Mouse (Mus musculus) midbrain, embryonic 14.5 days (tissue): ENCODE data around the gene Zfand6. TPM values are rescaled to one million over a fixed set of nuclear protein-coding genes. Genes with fewer than 3 reads are reported as not detected.

Experiments used
- ATAC-seq: fragments of 200-750 bp; cut with Nextera tagmentation; 2 replicates; pipeline ENCODE4 v1.8.0; 2017; ENCODE audit warnings: moderate number of reproducible peaks, moderate library complexity; ENCODE audit not compliant: low FRiP score, low TSS enrichment
- DNase-seq: peaks from one replicate; pipeline ENCODE4 v3.0.0-alpha.2; 2015
- H3K27ac ChIP-seq: fragments of 300-500 bp; sonication (generic); replicated peaks from 2 replicates; pipeline ENCODE4 v1.5.1; 2014; ENCODE audit warnings: mild to moderate bottlenecking, low read depth, low read length, moderate library complexity
- H3K27me3 ChIP-seq: fragments of 300-500 bp; sonication (generic); 2 replicates; pipeline ENCODE4 v1.6.1; 2014; ENCODE audit warnings: low read length, control low read depth, mixed read lengths; ENCODE audit not compliant: control insufficient read depth, insufficient read depth
- H3K36me3 ChIP-seq: fragments of 300-500 bp; sonication (generic); 2 replicates; pipeline ENCODE4 v1.6.1; 2014; ENCODE audit warnings: low read length, control low read depth; ENCODE audit not compliant: control insufficient read depth, insufficient read depth
- H3K4me1 ChIP-seq: fragments of 300-500 bp; sonication (generic); 2 replicates; pipeline ENCODE4 v1.6.1; 2014; ENCODE audit warnings: mild to moderate bottlenecking, antibody characterized with exemption, low read length, control low read depth; ENCODE audit not compliant: control insufficient read depth, insufficient read depth
- H3K4me2 ChIP-seq: fragments of 300-500 bp; sonication (generic); 2 replicates; pipeline ENCODE4 v1.6.1; 2014; ENCODE audit warnings: mild to moderate bottlenecking, low read length, moderate library complexity
- H3K4me3 ChIP-seq: fragments of 300-500 bp; sonication (generic); replicated peaks from 2 replicates; pipeline ENCODE4 v1.5.1; 2014; ENCODE audit warnings: low read depth, low read length
- H3K9ac ChIP-seq: fragments of 300-500 bp; sonication (generic); replicated peaks from 2 replicates; pipeline ENCODE4 v1.6.1; 2014; ENCODE audit warnings: mild to moderate bottlenecking, low read length, moderate library complexity
- H3K9me3 ChIP-seq: fragments of 300-500 bp; sonication (generic); 2 replicates; pipeline ENCODE4 v1.6.1; 2016; ENCODE audit warnings: low read length, control low read depth, mixed read lengths; ENCODE audit not compliant: control insufficient read depth
- WGBS: fragments of 180-500 bp; shearing (Covaris S2); extraction: QIAGEN DNeasy Blood & Tissue Kit; methylation state at CpG from one replicate; pipeline ENCODE4 v1.1.7; 2014; 5-methylcytosine and 5-hydroxymethylcytosine counted together
- polyA plus RNA-seq: library from polyadenylated mRNA; unstranded; fragments of >200 nt; fragmentation: Nextera tagmentation; extraction: Ambion mirVana; gene quantifications from 2 replicates; pipeline ENCODE4 v1.2.1, GENCODE M21; 2014

The Zfand6 gene
- polyA plus RNA-seq, 1 experiment from 2014 or later, result 206 TPM

DNA sequence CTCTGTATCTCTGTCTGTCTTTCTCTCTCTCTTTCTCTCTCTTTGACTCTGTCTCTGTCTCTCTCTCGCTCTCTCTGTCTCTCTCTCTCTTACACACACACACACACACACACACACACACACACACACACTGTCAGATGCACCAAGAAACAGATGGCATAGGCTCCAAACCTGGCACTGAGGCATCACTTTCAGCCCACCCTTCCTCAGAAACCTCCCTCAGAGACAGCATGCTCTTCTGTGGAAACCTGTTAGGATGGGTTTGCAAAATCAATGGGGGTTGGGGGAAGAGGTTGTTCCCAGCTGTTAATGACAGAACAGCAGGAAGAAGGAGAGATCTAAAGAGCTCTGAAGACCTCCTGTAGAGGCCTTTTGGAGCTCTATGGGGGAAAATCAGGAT, 110.9 kb downstream of the Zfand6 start:
- ATAC-seq, result no peak
- H3K4me2 ChIP-seq, result no peak overlapping the region
- no peaks in the 10 kb centered on the region for H3K36me3 ChIP-seq
- no peaks in the 10 kb centered on the region for H3K27me3 ChIP-seq
- 75% methylated on average over 1 of the region's 1 CpGs for WGBS
- no peak overlapping the region for H3K4me3 ChIP-seq
- H3K4me1 ChIP-seq, result no peaks in the 10 kb centered on the region
- no peaks in the 10 kb centered on the region for H3K9me3 ChIP-seq
- DNase-seq, result no peak
- H3K9ac ChIP-seq, result no peak overlapping the region
- H3K27ac ChIP-seq, result no peak overlapping the region

DNA sequence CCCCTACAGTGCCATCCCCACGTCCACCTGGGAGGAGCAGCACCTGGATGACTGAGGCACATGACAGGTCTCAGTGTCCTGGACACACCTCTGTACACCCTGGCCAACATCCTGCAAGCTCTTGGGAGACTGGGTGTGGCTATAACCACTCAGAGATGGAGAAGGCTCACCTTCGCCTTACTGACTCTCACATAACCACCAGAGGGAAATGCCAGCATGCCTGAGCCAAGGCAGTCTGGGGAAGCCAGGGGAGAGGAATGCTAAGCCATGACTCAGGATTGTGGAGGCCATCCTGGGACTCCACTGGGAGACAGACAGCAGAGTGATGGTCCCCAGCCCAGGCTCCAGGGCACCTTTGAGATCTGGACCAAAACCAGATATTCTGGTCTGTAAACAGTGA, 112.7 kb downstream of the Zfand6 start:
- H3K9me3 ChIP-seq, result no peaks in the 10 kb centered on the region
- no peaks in the 10 kb centered on the region for H3K27me3 ChIP-seq
- H3K4me1 ChIP-seq, result no peaks in the 10 kb centered on the region
- ATAC-seq (peak; percentile 34; the same call in 1 of the 2 replicates), DNase-seq (no peak)
- no peaks in the 10 kb centered on the region for H3K36me3 ChIP-seq
- H3K9ac ChIP-seq, result no peak overlapping the region
- no peak overlapping the region for H3K4me2 ChIP-seq
- WGBS, result 82% methylated on average over 2 of the region's 2 CpGs
- H3K4me3 ChIP-seq, result no peak overlapping the region
- H3K27ac ChIP-seq, result no peak overlapping the region

DNA sequence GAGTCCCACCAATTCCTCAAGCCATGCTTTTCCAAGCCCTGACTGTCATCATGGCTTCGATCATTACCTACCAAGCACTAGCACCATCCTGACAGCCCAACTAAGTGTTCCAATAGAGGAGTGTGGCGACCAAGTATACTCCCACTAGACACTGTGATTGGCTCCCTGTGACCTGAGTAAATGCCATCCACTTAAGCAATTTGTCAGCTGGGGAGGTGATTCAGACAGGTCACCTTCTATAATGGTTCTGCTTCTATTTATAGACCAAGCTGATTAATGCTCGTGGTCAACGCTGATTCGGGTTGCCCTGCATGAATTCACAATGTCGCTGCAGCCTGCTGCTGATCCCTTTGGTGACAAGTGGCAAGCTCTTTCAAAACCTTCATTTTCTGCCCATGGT, 123.6 kb downstream of the Zfand6 start:
- 77% methylated on average over 6 of the region's 6 CpGs for WGBS
- Histone ChIP-seq H3K4me2 (no peak overlapping the region), H3K9ac (no peak overlapping the region), H3K27ac (no peak overlapping the region), H3K36me3 (no peaks in the 10 kb centered on the region), H3K4me3 (no peak overlapping the region), H3K9me3 (no peaks in the 10 kb centered on the region), H3K4me1 (no peaks in the 10 kb centered on the region), H3K27me3 (no peaks in the 10 kb centered on the region)
- ATAC-seq (no peak), DNase-seq (no peak)

DNA sequence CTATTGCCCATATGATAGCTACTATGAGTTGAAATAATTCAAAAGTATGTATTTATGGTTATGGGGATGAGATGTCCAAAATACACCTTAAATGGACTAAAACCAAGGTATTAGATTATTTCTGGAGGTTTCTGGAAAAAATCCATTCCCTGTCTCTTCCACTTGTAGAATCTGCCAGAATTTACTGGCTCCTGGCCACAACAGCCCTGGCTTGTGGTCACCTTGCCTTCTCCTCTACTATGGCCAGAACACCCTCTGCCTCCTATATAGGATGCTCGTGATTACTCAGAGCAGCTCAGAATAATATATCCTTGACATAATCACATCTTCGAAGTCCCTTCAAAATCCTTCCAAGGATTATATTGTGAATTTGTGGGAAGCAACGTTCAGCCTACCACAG, 125.5 kb downstream of the Zfand6 start:
- DNase-seq, result no peak
- no peaks in the 10 kb centered on the region for H3K4me1 ChIP-seq
- ATAC-seq, result no peak
- no peak overlapping the region for H3K4me2 ChIP-seq
- H3K9ac ChIP-seq, result no peak overlapping the region
- 91% methylated on average over 3 of the region's 3 CpGs for WGBS
- H3K27ac ChIP-seq, result no peak overlapping the region
- no peaks in the 10 kb centered on the region for H3K27me3 ChIP-seq
- H3K36me3 ChIP-seq, result no peaks in the 10 kb centered on the region
- no peaks in the 10 kb centered on the region for H3K9me3 ChIP-seq
- no peak overlapping the region for H3K4me3 ChIP-seq

Other genes starting within 250 kb of the Zfand6 start
- 0.58 and 0.97 TPM in 2 replicates for gene Gm2115, start 161.0 kb downstream of the Zfand6 start, polyA plus RNA-seq
- gene Fah, start 83.2 kb downstream of the Zfand6 start, polyA plus RNA-seq, result 6.0 and 9.0 TPM in 2 replicates
- gene Olfr291, start 163.6 kb upstream of the Zfand6 start, polyA plus RNA-seq, result not detected in 2 replicates